In the genomic region with DNA sequence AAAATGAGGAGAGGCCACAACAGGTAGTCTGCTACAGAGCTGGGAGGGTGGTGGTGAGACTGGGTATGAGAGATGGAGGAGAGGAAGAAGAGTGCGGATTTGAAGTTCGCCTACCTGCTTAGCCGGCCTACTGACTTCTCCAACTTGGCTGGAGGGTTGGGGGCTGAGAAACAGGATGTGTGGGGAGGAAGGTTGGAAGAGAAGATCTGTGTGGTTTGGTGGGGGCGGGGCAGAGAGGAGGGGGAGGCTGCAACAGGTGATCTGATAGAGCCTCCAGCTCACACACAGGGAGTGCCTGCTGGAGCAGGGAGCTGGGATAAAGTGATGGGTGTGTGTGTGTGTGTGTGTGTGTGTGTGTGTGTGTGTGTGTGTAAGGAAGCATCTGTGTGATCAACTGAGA, we compare ENCODE assay signal across 19 mouse cellular contexts.
"Had no signal": no experiment of that assay in that cellular context is flagged by ENCODE, and none has a peak within 500 bp of the region (broad histone marks: within the 10 kb centered on the region; RNA-seq: fewer than 3 reads in every experiment).

No protein-coding gene starts in this region.

- H3K27ac ChIP-seq: kidney, postnatal 0 days; layer of hippocampus, adult 2 months; left cerebral cortex, adult 2 months; liver, embryonic 13.5 days; midbrain, embryonic 15.5 days; neural tube, embryonic 12.5 days; neural tube, embryonic 15.5 days; stomach, embryonic 15.5 days had no signal

- H3K4me1 ChIP-seq: liver, embryonic 13.5 days; midbrain, embryonic 15.5 days; neural tube, embryonic 12.5 days; neural tube, embryonic 15.5 days; stomach, embryonic 15.5 days had no signal

- ATAC-seq: intestine, embryonic 16.5 days; midbrain, embryonic 15.5 days had no signal

- H3K36me3 ChIP-seq: liver, embryonic 13.5 days; midbrain, embryonic 15.5 days; neural tube, embryonic 15.5 days; stomach, embryonic 15.5 days had no signal

- H3K9me3 ChIP-seq: liver, embryonic 13.5 days; neural tube, embryonic 12.5 days; neural tube, embryonic 15.5 days; stomach, embryonic 15.5 days had no signal

- H3K4me2 ChIP-seq: liver, embryonic 13.5 days; midbrain, embryonic 11.5 days; midbrain, embryonic 15.5 days; neural tube, embryonic 12.5 days; neural tube, embryonic 15.5 days; stomach, embryonic 15.5 days had no signal

- H3K27me3 ChIP-seq: liver, embryonic 13.5 days; midbrain, embryonic 15.5 days; neural tube, embryonic 12.5 days; neural tube, embryonic 15.5 days; stomach, embryonic 15.5 days had no signal

- H3K4me3 ChIP-seq: layer of hippocampus, adult 2 months; left cerebral cortex, adult 2 months; liver, embryonic 13.5 days; midbrain, embryonic 15.5 days; neural tube, embryonic 12.5 days; neural tube, embryonic 15.5 days; stomach, embryonic 15.5 days had no signal

- DNase-seq: kidney, adult 18-20 months; kidney, adult 9 months; kidney, postnatal 25 days; layer of hippocampus, postnatal 36 days; liver, embryonic 13.5 days; lung, adult 2 months; lung, postnatal 14 days; lung, postnatal 4 days; right cerebral cortex, postnatal 25 days; spleen, adult 18-20 months had no signal

- H3K9ac ChIP-seq: liver, embryonic 13.5 days; midbrain, embryonic 15.5 days; neural tube, embryonic 12.5 days; neural tube, embryonic 15.5 days; stomach, embryonic 15.5 days had no signal
